Mouse (Mus musculus) kidney, adult 2 months (tissue): ENCODE measurements around the gene Dppa5a. TPM values are rescaled to one million over a fixed set of nuclear protein-coding genes. Genes with fewer than 3 reads are reported as not detected.

Experiments
- DNase-seq: peaks from one replicate; pipeline ENCODE4 v3.0.0; 2021
- H3K27ac ChIP-seq: fragments of 200-500 bp; 2 replicates; pipeline ENCODE4 v1.5.1; 2012; ENCODE audit warnings: low read depth, low read length, control low read depth, inconsistent platforms; ENCODE audit not compliant: insufficient read depth
- H3K27me3 ChIP-seq: fragments of 200-500 bp; replicated peaks from 2 replicates; pipeline ENCODE4 v1.6.1; 2012; ENCODE audit warnings: mild to moderate bottlenecking, moderate library complexity, low read length, inconsistent platforms; ENCODE audit not compliant: control insufficient read depth, insufficient read depth
- H3K36me3 ChIP-seq: fragments of 200-500 bp; 2 replicates; pipeline ENCODE4 v1.6.1; 2012; ENCODE audit warnings: mild to moderate bottlenecking, moderate library complexity, low read length, inconsistent platforms; ENCODE audit not compliant: control insufficient read depth, insufficient read depth
- H3K4me1 ChIP-seq: fragments of 200-500 bp; 2 replicates; pipeline ENCODE4 v1.6.1; 2011; ENCODE audit warnings: low read length; ENCODE audit not compliant: control insufficient read depth, insufficient read depth
- H3K4me3 ChIP-seq: fragments of 200-500 bp; 2 replicates; pipeline ENCODE4 v1.5.1; 2011; ENCODE audit warnings: mild to moderate bottlenecking, low read depth, low read length, control low read depth; ENCODE audit not compliant: insufficient read depth
- CTCF ChIP-seq: fragments of 200-500 bp; conservative IDR thresholded peaks from 2 replicates; pipeline ENCODE4 v1.5.1; 2011; ENCODE audit warnings: low read depth, mild to moderate bottlenecking, control low read depth, low read length, moderate library complexity, mixed read lengths; ENCODE audit not compliant: insufficient read depth, insufficient read length
- POLR2A ChIP-seq: fragments of 200-500 bp; IDR thresholded peaks from one replicate; pipeline ENCODE4 v1.6.1; 2011; ENCODE audit warnings: low read depth, low read length, control low read depth
- WGBS: fragments of 180-500 bp; shearing (Covaris S2); methylation state at CpG from one replicate; pipeline ENCODE4 v1.1.7; 2018; 5-methylcytosine and 5-hydroxymethylcytosine counted together
- polyA plus RNA-seq: library from polyadenylated mRNA; depleted of rRNA; stranded (reverse); fragments of >200 nt; gene quantifications from 2 replicates; pipeline ENCODE4 v1.2.3, GENCODE M21; 2012

Dppa5a gene
- polyA plus RNA-seq, 1 experiment = not detected

DNA sequence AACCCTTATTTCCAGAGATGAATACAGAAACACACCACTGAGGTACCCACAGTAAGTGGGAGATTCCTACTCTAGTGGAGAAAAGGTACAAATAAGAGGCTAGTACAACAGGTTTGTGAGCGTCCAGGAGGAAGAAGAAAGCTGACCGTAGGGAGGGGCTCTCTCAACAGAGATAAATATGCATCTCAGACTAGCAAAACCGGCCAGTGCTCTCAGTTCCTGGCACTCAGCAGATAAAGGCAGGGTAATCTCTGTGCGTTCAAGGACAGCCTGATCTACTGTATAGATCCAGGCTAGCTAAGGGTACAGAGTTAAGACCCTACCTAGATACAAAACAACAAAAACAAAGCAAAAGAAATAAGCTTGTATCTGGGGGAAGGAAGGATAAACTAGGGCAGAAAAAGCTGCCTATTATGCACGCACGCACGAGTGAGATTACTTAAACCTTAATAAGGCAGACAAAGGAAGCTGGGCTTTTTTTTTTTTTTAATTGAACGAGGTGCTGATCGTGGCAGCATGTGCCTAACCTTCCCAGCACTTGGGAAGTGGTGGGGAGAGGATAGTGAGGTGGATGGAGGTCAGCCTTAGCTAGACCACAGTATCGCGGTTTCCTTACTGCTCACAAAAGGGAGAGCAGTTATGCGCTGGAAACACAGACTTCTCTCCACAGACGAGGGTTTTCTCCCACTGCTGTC is 2.0 kb downstream of the Dppa5a start:
- Histone ChIP-seq H3K4me3 (no peak overlapping the region), H3K4me1 (no peaks in the 10 kb centered on the region), H3K36me3 (no peaks in the 10 kb centered on the region), H3K27me3 (no peaks in the 10 kb centered on the region), H3K27ac (no peak overlapping the region)
- DNase-seq = no peak
- WGBS = 78% methylated on average over 13 of the region's 13 CpGs
- TF ChIP-seq POLR2A = no peak
- TF ChIP-seq CTCF = no peak

- no peaks in the 10 kb centered on the region for H3K27me3 ChIP-seq
Observed at GRCm38 (mm10) chr9:78364701-78365100, 3.3 kb downstream of the Dppa5a start.

GRCm38 (mm10) chr9:78363374-78363773 is 4.6 kb downstream of the Dppa5a start:
- Histone ChIP-seq H3K4me1 (no peaks in the 10 kb centered on the region), H3K36me3 (no peaks in the 10 kb centered on the region), H3K27ac (no peak overlapping the region), H3K4me3 (no peak overlapping the region), H3K27me3 (no peaks in the 10 kb centered on the region)
- WGBS = 64% methylated on average over 6 of the region's 6 CpGs
- no peak for TF ChIP-seq CTCF
- no peak for TF ChIP-seq POLR2A
- DNase-seq = no peak

More at GRCm38 (mm10) chr9:78364701-78365100, 3.3 kb downstream of the Dppa5a start:
- Histone ChIP-seq H3K27ac (no peak overlapping the region), H3K4me1 (no peaks in the 10 kb centered on the region), H3K4me3 (no peak overlapping the region), H3K36me3 (no peaks in the 10 kb centered on the region)
- no peak for TF ChIP-seq CTCF
- TF ChIP-seq POLR2A = no peak
- 90% methylated on average over 6 of the region's 6 CpGs for WGBS
- DNase-seq = no peak

DNA sequence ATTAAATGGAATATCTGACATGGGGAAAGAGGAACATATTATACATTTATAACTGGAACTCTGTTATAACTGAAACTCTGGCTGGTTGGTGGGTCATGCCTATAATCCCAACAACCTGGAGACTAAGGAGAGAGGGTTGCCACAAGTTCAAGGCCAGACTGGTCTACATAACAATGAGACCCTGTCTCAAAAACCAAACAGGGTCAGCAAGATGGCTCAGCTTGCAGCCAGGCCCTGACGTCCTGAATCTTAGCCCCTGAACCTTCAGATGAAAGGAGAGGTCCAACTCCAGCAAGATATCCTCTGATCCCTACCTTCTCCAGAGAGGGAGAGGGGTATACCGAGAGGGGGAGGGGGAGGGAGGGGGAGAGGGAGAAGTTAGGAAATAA is 7.5 kb downstream of the Dppa5a start:
- DNase-seq = no peak
- no peak overlapping the region for H3K27ac ChIP-seq
- H3K4me1 ChIP-seq = peaks cover 2% of the 10 kb centered on the region; the same call in 1 of the 2 replicates
- no peaks in the 10 kb centered on the region for H3K36me3 ChIP-seq
- no peak overlapping the region for H3K4me3 ChIP-seq
- H3K27me3 ChIP-seq = no peaks in the 10 kb centered on the region
- TF ChIP-seq POLR2A (no peak), CTCF (no peak)
- 64% methylated on average over 2 of the region's 2 CpGs for WGBS

DNA sequence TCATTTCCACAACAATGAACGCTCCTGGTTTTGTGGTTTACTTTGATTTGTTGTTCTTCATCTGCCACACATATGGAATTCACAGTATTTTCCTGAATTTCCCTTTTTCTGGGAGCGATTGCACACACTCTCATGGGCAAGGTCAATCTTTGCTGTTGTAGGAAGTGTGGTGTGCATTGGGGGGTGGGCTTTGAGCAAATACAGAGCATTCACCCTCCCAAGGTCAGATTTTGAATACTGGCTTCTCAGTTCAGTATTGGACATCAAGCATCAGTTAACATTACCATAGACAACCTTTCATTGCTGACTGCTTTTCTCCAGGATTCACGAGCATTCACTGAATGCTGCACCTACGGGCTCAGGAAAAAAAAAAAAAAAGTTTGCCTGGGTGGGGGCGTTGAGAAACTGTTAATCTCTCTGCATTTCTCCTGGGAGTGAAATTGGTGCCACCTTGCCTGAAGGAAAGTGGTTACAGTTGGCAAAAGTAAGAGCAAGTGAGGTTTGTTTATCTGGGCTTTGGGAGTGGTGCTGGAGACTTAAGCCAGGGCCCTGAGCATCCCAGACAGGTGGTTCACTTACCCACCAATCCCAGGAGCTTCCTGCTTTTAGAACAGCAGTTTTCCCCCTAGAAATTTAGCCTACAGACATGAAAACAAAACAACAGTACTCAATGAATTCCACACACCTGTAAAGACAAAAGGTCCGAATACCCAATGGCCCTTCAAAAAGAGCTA is 8.1 kb downstream of the Dppa5a start:
- Histone ChIP-seq H3K27me3 (no peaks in the 10 kb centered on the region), H3K36me3 (no peaks in the 10 kb centered on the region), H3K4me1 (peaks cover 7% of the 10 kb centered on the region; the same call in 1 of the 2 replicates), H3K27ac (no peak overlapping the region), H3K4me3 (no peak overlapping the region)
- DNase-seq = no peak
- WGBS = 87% methylated on average over 6 of the region's 6 CpGs
- TF ChIP-seq CTCF = no peak
- TF ChIP-seq POLR2A = no peak

DNA sequence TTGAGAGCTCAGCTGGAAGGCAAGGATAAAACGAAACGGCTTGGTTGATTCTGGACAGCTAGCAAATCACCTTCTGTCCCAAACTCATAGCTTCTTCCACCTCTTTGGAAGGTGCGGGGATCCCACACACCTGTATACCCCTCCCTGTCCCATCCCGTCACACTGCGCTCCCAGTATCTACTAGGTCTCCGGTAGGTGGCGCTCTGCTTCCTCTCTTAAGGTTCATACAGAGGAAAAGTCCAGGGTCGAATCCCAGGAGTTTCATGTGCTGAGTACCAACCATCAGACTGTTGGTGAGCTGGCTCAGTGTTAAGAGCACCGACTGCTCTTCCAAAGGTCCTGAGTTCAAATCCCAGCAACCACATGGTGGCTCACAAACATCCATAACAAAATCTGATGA is 9.9 kb downstream of the Dppa5a start:
- WGBS = 18% methylated on average over 9 of the region's 9 CpGs
- no peaks in the 10 kb centered on the region for H3K36me3 ChIP-seq
- H3K4me1 ChIP-seq = peaks cover 8% of the 10 kb centered on the region; the same call in 1 of the 2 replicates

DNA sequence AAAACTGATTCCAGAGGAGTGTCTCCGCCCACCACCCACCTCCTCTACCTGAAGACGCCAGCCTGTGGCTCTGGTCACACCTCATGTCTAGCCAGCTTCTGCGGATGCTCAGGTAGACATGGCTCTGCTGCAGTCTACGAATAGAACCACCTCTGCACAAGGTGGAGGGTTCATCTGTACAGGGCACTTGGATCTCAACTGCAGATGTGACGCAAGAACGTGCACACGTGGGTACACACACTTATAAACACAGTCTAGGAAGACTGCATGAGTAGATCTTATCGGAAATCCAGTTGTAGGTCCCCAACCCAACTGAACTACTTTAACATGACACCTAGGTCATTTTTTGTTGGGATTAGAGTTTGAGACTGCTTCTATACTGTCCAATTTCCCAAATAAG is 12.4 kb downstream of the Dppa5a start, which contains the start of gene Gsta2:
Gene Gsta2 (minus strand): TSS at position 178 of the 400 bp plus-strand sequence.
- Histone ChIP-seq H3K4me1 (peaks cover 8% of the 10 kb centered on the region; the same call in 1 of the 2 replicates), H3K4me3 (no peak within 1 kb of the TSS), H3K36me3 (no peaks in the 10 kb centered on the region), H3K27ac (peak within 1 kb of the TSS; percentile 79), H3K27me3 (no peaks in the 10 kb centered on the region)
- no peak for TF ChIP-seq POLR2A
- TF ChIP-seq CTCF = no peak
- 82% methylated on average over 8 of the region's 8 CpGs for whole genome bisulfite sequencing
- no peak for DNase-seq

More for the DNA sequence above, 9.9 kb downstream of the Dppa5a start:
- no peak for TF ChIP-seq POLR2A
- peak; percentile 79 for TF ChIP-seq CTCF
- DNase-seq = peak; percentile 75
- H3K27me3 ChIP-seq = no peaks in the 10 kb centered on the region
- no peak overlapping the region for H3K4me3 ChIP-seq
- no peak overlapping the region for H3K27ac ChIP-seq
